Mouse (Mus musculus) kidney, postnatal 25 days (tissue): ENCODE measurements at regions not wholly inside any gene's neighbourhood (a gene's known extent, or its start where the extent isn't known, plus 50 kb on each side); places are given as distances from the start of the nearest gene placed in this dataset.
A peak's percentile ranks its signal among the peaks of the same experiment; 100 is the strongest.

Experiments
- DNase-seq, 2 experiments: peaks; one replicate each; pipeline ENCODE4 v3.0.0; 2021; ENCODE audit warnings: mixed read lengths in 2 of 2

GRCm38 (mm10) chr9:86231692-86232091 is 233.1 kb downstream of the Ube2cbp start:
- DNase-seq: no peak

GRCm38 (mm10) chr9:86232174-86232573 is 232.6 kb downstream of the Ube2cbp start:
- DNase-seq: no peak

- no peak for DNase-seq
These were observed 231.0 kb downstream of the Ube2cbp start for GRCm38 (mm10) chr9:86233775-86234174.

- DNase-seq: no peak
These were observed 226.1 kb downstream of the Ube2cbp start for GRCm38 (mm10) chr9:86238691-86239090.

- DNase-seq: peak; percentile 5 to 30
These were observed 224.5 kb downstream of the Ube2cbp start for GRCm38 (mm10) chr9:86240287-86240686.

- no peak for DNase-seq
These were observed 223.9 kb downstream of the Ube2cbp start for GRCm38 (mm10) chr9:86240896-86241295.

- no peak for DNase-seq
These were observed 214.6 kb downstream of the Ube2cbp start for GRCm38 (mm10) chr9:86250197-86250596.

- no peak for DNase-seq
These were observed 213.4 kb downstream of the Ube2cbp start for GRCm38 (mm10) chr9:86251331-86251730.
